Mouse (Mus musculus) bone marrow, adult 2 months (tissue): Measurements from ENCODE around the gene Gm21985.

Experiments
- CTCF ChIP-seq: fragments of 200-500 bp; IDR thresholded peaks from 2 replicates; pipeline ENCODE4 v1.5.1; 2011; ENCODE audit warnings: low read length, control low read depth; ENCODE audit not compliant: control insufficient read depth, insufficient read depth
- POLR2A ChIP-seq: fragments of 200-500 bp; IDR thresholded peaks from 2 replicates; pipeline ENCODE4 v1.6.1; 2011; ENCODE audit warnings: low read depth, mild to moderate bottlenecking, control low read depth, low read length, borderline replicate concordance; ENCODE audit not compliant: control insufficient read depth

DNA sequence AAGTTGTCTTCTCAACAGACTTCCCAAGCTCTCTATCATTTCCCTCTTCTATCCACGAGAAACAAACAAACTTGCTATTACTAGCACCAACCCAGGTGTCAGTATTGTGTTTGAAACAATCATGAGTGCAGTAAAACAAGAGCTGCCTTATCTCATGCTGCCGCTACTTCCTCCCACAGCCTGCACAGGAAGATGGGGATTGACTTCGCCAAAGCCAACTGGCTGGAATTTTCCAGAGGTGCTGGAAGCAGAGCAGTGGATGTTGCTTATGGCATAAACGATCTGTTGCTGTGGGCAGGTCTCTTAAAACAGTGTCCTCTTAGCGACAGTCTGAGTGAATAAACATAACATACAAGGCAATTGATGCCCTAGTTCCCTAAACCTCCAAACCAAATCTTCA lies 108.5 kb downstream of the Gm21985 start:
- TF ChIP-seq CTCF (no peak), POLR2A (no peak)
